Comparison of ENCODE assay signal across 12 mouse cellular contexts in the genomic region with DNA sequence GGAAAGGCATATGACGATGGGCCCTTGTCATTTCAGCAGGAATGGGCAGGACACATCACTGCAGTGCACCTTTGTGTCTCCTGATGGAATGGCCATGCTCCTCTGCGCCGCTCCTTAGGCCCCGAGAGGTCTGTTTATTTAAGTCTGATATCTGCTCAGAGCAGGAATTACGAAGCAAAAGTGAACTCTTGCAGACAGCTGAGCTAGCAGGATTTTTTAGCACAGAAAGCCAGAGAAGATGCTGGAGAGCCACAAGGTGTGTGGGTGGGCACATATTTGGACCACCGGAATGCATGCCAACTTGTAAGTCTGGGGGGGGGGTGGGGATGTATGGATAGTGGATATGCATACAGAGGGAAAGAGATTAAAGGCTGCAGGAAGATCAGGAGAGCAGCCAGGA. TPM values are rescaled to one million over a fixed set of nuclear protein-coding genes. Genes with fewer than 3 reads are reported as not detected.
"Had no signal": no experiment of that assay in that cellular context is flagged by ENCODE, and none has a peak within 500 bp of the region (broad histone marks: within the 10 kb centered on the region; RNA-seq: fewer than 3 reads in every experiment).

No protein-coding gene starts in this region.

- H3K9me3 ChIP-seq: limb, embryonic 10.5 days; liver, embryonic 12.5 days; neural tube, embryonic 15.5 days had no signal

- H3K4me1 ChIP-seq: liver, embryonic 12.5 days had no signal

- H3K27me3 ChIP-seq: liver, embryonic 12.5 days; neural tube, embryonic 15.5 days had no signal

- DNase-seq: kidney, adult 18-20 months; kidney, postnatal 10 days; lung, embryonic 14.5 days; lung, postnatal 10 days; lung, postnatal 4 days; midbrain, embryonic 14.5 days had no signal

- H3K27ac ChIP-seq: hindbrain, postnatal 0 days; limb, embryonic 10.5 days; liver, embryonic 12.5 days; midbrain, embryonic 10.5 days; neural tube, embryonic 15.5 days had no signal

- H3K9ac ChIP-seq: liver, embryonic 12.5 days; lung, embryonic 14.5 days; neural tube, embryonic 15.5 days had no signal

- ATAC-seq: hindbrain, postnatal 0 days; liver, embryonic 12.5 days had no signal

- H3K36me3 ChIP-seq: limb, embryonic 10.5 days; liver, embryonic 12.5 days; midbrain, embryonic 10.5 days; neural tube, embryonic 15.5 days had no signal

- H3K4me2 ChIP-seq: liver, embryonic 12.5 days; lung, embryonic 14.5 days; neural tube, embryonic 15.5 days had no signal

- H3K4me3 ChIP-seq: limb, embryonic 10.5 days; liver, embryonic 12.5 days; midbrain, embryonic 10.5 days; myocyte; neural tube, embryonic 15.5 days had no signal

RNA-seq across cellular contexts. Expression of a gene that starts 13.9 kb away (rescaled TPM):
- polyA plus RNA-seq: myocyte had no signal
